Mouse (Mus musculus) CH12.LX (cell line): ENCODE data around the gene Cmtm7. TPM values are rescaled to one million over a fixed set of nuclear protein-coding genes. Genes with fewer than 3 reads are reported as not detected.
A peak's percentile ranks its signal among the peaks of the same experiment; 100 is the strongest.

Experiments used
- DNase-seq: peaks from one replicate; pipeline ENCODE4 v3.0.0-alpha.2; 2013; ENCODE audit errors: extremely low read depth
- H3K27ac ChIP-seq: 2 replicates; pipeline ENCODE4 v1.5.1; 2012; ENCODE audit warnings: low read depth, mild to moderate bottlenecking, control low read depth, moderate library complexity; ENCODE audit not compliant: insufficient read depth
- H3K27me3 ChIP-seq: replicated peaks from 2 replicates; pipeline ENCODE3; 2012; ENCODE audit warnings: inconsistent platforms
- H3K36me3 ChIP-seq, 2 experiments: replicated peaks in 1 of 2; 2 replicates each; pipeline versions ENCODE3 to v1.6.1; 2012; ENCODE audit warnings: inconsistent platforms in 1 of 2, low read length in 1 of 2, mild to moderate bottlenecking in 1 of 2, mixed read lengths in 1 of 2, moderate library complexity in 1 of 2; ENCODE audit not compliant: control insufficient read depth in 1 of 2, insufficient read depth in 1 of 2
- H3K4me1 ChIP-seq, 2 experiments: 2 replicates each; pipeline ENCODE4 v1.6.1; 2012; ENCODE audit warnings: inconsistent platforms in 1 of 2, moderate library complexity in 1 of 2; ENCODE audit not compliant: insufficient read depth in 2 of 2, control insufficient read depth in 1 of 2
- H3K4me2 ChIP-seq: 2 replicates; pipeline ENCODE4 v1.6.1; 2012; ENCODE audit warnings: low read depth, mild to moderate bottlenecking, control low read depth; ENCODE audit not compliant: poor library complexity, insufficient read depth, severe bottlenecking
- H3K4me3 ChIP-seq, 3 experiments: fragments of 150-350 bp in 1 of 3; sonication (generic) in 1 of 3; replicated peaks in 1 of 3; 2 replicates each; pipeline versions ENCODE3 to v1.5.1; 2011 to 2012; ENCODE audit warnings: low read depth in 2 of 3, low read length in 2 of 3, mild to moderate bottlenecking in 2 of 3, moderate library complexity in 2 of 3, control low read depth in 1 of 3, improper control_type of control experiment in 1 of 3, inconsistent platforms in 1 of 3, mixed read lengths in 1 of 3; ENCODE audit not compliant: poor library complexity in 1 of 3
- H3K79me2 ChIP-seq: replicated peaks from 2 replicates; pipeline ENCODE4 v1.6.1; 2012; ENCODE audit warnings: mild to moderate bottlenecking, moderate library complexity; ENCODE audit not compliant: control insufficient read depth, poor library complexity, insufficient read depth, severe bottlenecking; ENCODE audit errors: extremely low read depth
- H3K9ac ChIP-seq: 2 replicates; pipeline ENCODE4 v1.6.1; 2012; ENCODE audit warnings: low read depth, mild to moderate bottlenecking, control low read depth, moderate library complexity; ENCODE audit not compliant: insufficient read depth
- H3K9me3 ChIP-seq: replicated peaks from 2 replicates; pipeline ENCODE3; 2012; ENCODE audit warnings: low read length, inconsistent platforms, mixed read lengths
- BHLHE40 ChIP-seq: IDR thresholded peaks from 2 replicates; pipeline ENCODE4 v1.6.1; 2011; ENCODE audit warnings: mild to moderate bottlenecking, low read depth, low read length, improper control_type of control experiment
- CHD2 ChIP-seq: IDR thresholded peaks from 2 replicates; pipeline ENCODE4 v1.6.1; 2011; ENCODE audit warnings: low read length, improper control_type of control experiment
- CTCF ChIP-seq, 2 experiments: IDR thresholded peaks in 1 of 2; conservative IDR thresholded peaks in 1 of 2; 2 replicates each; pipeline ENCODE4 v1.5.1; 2011 to 2012; ENCODE audit warnings: low read depth in 2 of 2, low read length in 2 of 2, improper control_type of control experiment in 1 of 2, inconsistent platforms in 1 of 2, mild to moderate bottlenecking in 1 of 2, moderate library complexity in 1 of 2
- ELF1 ChIP-seq: IDR thresholded peaks from 2 replicates; pipeline ENCODE4 v1.6.1; 2014; ENCODE audit warnings: low read depth, mild to moderate bottlenecking, inconsistent platforms, low read length, improper control_type of control experiment
- EP300 ChIP-seq: IDR thresholded peaks from 2 replicates; pipeline ENCODE4 v1.6.1; 2011; ENCODE audit warnings: low read length, improper control_type of control experiment
- GABPA ChIP-seq: IDR thresholded peaks from 2 replicates; pipeline ENCODE4 v1.6.1; 2012; ENCODE audit warnings: low read depth, low read length, improper control_type of control experiment, inconsistent platforms; ENCODE audit not compliant: insufficient replicate concordance
- IRF4 ChIP-seq: IDR thresholded peaks from 2 replicates; pipeline ENCODE4 v1.6.1; 2014; ENCODE audit warnings: low read depth, mild to moderate bottlenecking, inconsistent platforms, low read length, improper control_type of control experiment
- JUND ChIP-seq: conservative IDR thresholded peaks from 2 replicates; pipeline ENCODE4 v1.6.1; 2011; ENCODE audit warnings: low read depth, low read length, improper control_type of control experiment
- MAFK ChIP-seq: IDR thresholded peaks from 2 replicates; pipeline ENCODE4 v1.6.1; 2011; ENCODE audit warnings: low read length, improper control_type of control experiment; ENCODE audit not compliant: insufficient replicate concordance
- MAZ ChIP-seq: IDR thresholded peaks from 2 replicates; pipeline ENCODE4 v1.6.1; 2012; ENCODE audit warnings: low read depth, mild to moderate bottlenecking, inconsistent platforms, low read length, improper control_type of control experiment, moderate library complexity
- MEF2A ChIP-seq: IDR thresholded peaks from 2 replicates; pipeline ENCODE4 v1.6.1; 2014; ENCODE audit warnings: low read depth, mild to moderate bottlenecking, inconsistent platforms, low read length, improper control_type of control experiment, borderline replicate concordance
- MYC ChIP-seq: IDR thresholded peaks from 2 replicates; pipeline ENCODE4 v1.6.1; 2011; ENCODE audit warnings: low read depth, mild to moderate bottlenecking, improper control_type of control experiment, low read length
- NRF1 ChIP-seq: IDR thresholded peaks from 2 replicates; pipeline ENCODE4 v1.6.1; 2014; ENCODE audit warnings: low read depth, mild to moderate bottlenecking, inconsistent platforms, low read length, improper control_type of control experiment, moderate library complexity
- PAX5 ChIP-seq: IDR thresholded peaks from 2 replicates; pipeline ENCODE4 v1.6.1; 2012; ENCODE audit warnings: low read length, inconsistent platforms, mixed read lengths
- POLR2AphosphoS2 ChIP-seq: IDR thresholded peaks from 2 replicates; pipeline ENCODE4 v1.6.1; 2011; ENCODE audit warnings: low read depth, low read length, improper control_type of control experiment
- SIN3A ChIP-seq: IDR thresholded peaks from 2 replicates; pipeline ENCODE4 v1.6.1; 2012; ENCODE audit warnings: low read length, improper control_type of control experiment, inconsistent platforms
- SMC3 ChIP-seq: IDR thresholded peaks from 2 replicates; pipeline ENCODE4 v1.6.1; 2011; ENCODE audit warnings: low read depth, low read length, improper control_type of control experiment
- TCF12 ChIP-seq: IDR thresholded peaks from 2 replicates; pipeline ENCODE4 v1.6.1; 2014; ENCODE audit warnings: low read depth, mild to moderate bottlenecking, inconsistent platforms, low read length, improper control_type of control experiment
- ZMIZ1 ChIP-seq: IDR thresholded peaks from 2 replicates; pipeline ENCODE4 v1.6.1; 2012; ENCODE audit warnings: low read depth, mild to moderate bottlenecking, inconsistent platforms, low read length, improper control_type of control experiment
- dilution Hi-C: fragments of 300-500 bp; cut with MboI; formaldehyde crosslinking; loops from 2 replicates; pipeline ENCODE4 v1.14.3; 2020; ENCODE audit warnings: low sequenced_read_pairs; ENCODE audit not compliant: extremely low pct_unique_long_range_greater_than_20kb, extremely low pct_ligation_motif_present
- in situ Hi-C: fragments of 300-500 bp; cut with MboI; formaldehyde crosslinking; loops from 3 replicates; pipeline ENCODE4 v1.14.3; 2019; ENCODE audit warnings: low sequenced_read_pairs, low pct_ligation_motif_present, low pct_unique_long_range_greater_than_20kb, mixed read lengths
- polyA plus RNA-seq: library from polyadenylated mRNA; unstranded; fragments of >175 nt; gene quantifications from 2 replicates; pipeline ENCODE4 v1.2.1, GENCODE M21; 2012; ENCODE audit warnings: low read depth; ENCODE audit not compliant: insufficient read length
- total RNA-seq, 2 experiments: library from RNA; depleted of rRNA; stranded (reverse); fragments of 300-350 nt in 1 of 2; fragments of >200 nt in 1 of 2; gene quantifications; 2 replicates each; pipeline ENCODE4 v1.2.3; 2012 to 2014

Gene Cmtm7
- total and polyA plus RNA-seq, 3 experiments: 45.5 to 80.8 (median 46.0) TPM

DNA sequence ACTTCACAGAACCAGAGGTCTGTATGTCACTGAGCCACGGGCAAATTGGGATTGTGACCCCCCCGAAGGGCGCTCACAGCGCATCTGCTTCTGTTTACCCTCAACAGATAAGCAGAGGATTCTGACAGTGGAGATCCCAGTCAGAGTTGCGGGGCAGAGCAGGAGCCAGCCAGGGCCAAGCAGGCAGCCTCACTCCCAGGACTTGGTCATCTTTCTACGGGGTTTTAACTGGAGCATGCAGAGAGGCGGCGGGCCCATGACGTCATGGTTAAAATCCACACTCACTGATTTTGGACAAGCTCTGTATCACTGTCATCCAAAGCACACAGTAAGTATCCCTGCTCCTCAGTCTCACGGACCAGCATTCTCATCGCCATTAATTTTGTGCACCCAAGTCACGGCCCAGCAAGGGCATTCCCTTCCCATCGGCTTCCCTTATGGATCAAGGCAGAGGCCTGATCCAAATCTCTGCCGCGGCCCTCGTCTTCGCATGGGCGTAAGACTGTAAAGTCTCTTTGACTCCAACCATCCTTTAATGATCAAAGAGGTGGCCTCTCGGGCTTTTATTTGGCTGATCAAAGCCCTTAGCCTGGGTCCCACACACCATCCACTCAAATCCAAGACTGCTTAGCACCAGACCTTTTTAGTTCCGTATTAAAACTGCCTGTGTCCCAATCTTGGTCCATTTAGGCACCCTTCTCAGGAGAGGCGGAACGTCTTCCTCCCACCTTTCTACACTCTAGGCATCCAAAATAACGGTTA, 1.5 kb downstream of the Cmtm7 start:
- peak overlapping the region; percentile 75 for H3K9ac ChIP-seq
- in situ Hi-C loops: no loop called here
- no peaks in the 10 kb centered on the region for H3K9me3 ChIP-seq
- H3K4me3 ChIP-seq: peak overlapping the region; percentile 14 to 77 (median 76)
- H3K79me2 ChIP-seq: peaks cover 18% of the 10 kb centered on the region
- peaks cover 0 to 16% of the 10 kb centered on the region in 2 experiments for H3K36me3 ChIP-seq
- TF ChIP-seq MAZ (no peak), SIN3A (no peak), MYC (no peak), JUND (no peak), TCF12 (no peak), ELF1 (no peak), NRF1 (no peak), SMC3 (no peak), MAFK (no peak), ZMIZ1 (no peak), CTCF (conservative IDR thresholded peaks at IDR 0.05 in 1 of 2, IDR thresholded peaks at IDR 0.05 in 1 of 2; ENCODE audit: low read depth in 2 of 2, low read length in 2 of 2) (no peak), CHD2 (no peak), PAX5 (no peak), GABPA (no peak)
- dilution Hi-C loops: no loop called here
- peaks cover 3% of the 10 kb centered on the region for H3K27me3 ChIP-seq
- peaks cover 16 to 54% of the 10 kb centered on the region in 2 experiments for H3K4me1 ChIP-seq
- DNase-seq: no peak
- H3K4me2 ChIP-seq: peak overlapping the region; percentile 86
- no peak overlapping the region for H3K27ac ChIP-seq

DNA sequence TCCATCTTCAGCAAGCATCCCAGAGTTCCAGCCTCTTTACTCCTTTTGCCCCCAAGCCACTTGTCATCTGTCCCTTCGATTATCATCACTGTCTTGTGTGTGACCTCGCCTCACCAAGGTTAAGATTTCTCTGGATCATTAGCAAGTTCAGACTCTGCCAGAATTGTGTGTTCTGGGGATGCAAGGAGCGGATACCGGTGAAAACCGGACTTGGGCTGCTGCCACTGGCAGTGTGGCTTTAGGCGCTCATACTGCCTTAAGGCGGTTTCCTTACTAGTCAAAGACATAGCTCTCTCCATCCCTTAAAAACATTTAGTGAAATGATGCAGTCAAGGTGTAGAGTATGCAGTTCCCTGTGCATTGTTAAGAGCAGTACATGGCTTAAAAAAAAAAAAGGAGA, 2.8 kb downstream of the Cmtm7 start:
- no peak overlapping the region for H3K4me3 ChIP-seq
- no peak overlapping the region for H3K27ac ChIP-seq
- H3K9ac ChIP-seq: no peak overlapping the region
- TF ChIP-seq MAZ (no peak), POLR2AphosphoS2 (no peak), SMC3 (no peak), CHD2 (no peak), ZMIZ1 (no peak), IRF4 (no peak), MYC (no peak), EP300 (no peak), BHLHE40 (no peak), MEF2A (no peak)
- H3K36me3 ChIP-seq: peaks cover 4 to 26% of the 10 kb centered on the region in 2 experiments
- H3K4me2 ChIP-seq: no peak overlapping the region
- dilution Hi-C loops: no loop called here
- peaks cover 18 to 67% of the 10 kb centered on the region in 2 experiments for H3K4me1 ChIP-seq
- peaks cover 3% of the 10 kb centered on the region for H3K27me3 ChIP-seq
- H3K9me3 ChIP-seq: no peaks in the 10 kb centered on the region
- peaks cover 18% of the 10 kb centered on the region for H3K79me2 ChIP-seq
- DNase-seq: no peak
- in situ Hi-C loops: no loop called here
